Comparison of ENCODE assay signal across 24 mouse cellular contexts in the genomic region with DNA sequence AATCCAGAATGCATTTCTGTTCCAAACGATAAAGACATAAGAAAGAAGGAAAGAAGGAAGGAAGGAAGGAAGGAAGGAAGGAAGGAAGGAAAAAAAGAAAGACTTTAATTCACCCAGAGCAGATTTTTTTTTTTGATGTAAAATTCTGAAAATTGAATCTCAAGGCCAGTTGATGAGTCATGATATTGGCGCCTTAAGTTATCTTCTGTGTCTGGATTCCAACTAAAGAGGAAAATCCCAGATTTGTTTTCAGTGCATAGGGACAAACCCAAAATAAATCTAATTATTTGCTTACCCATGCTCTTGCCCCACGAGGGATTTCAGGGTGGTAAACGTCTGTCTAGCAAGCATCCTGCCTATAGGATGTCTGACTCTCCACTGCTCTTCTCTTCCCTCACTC. TPM values are rescaled to one million over a fixed set of nuclear protein-coding genes. Genes with fewer than 3 reads are reported as not detected.
"Had no signal": no experiment of that assay in that cellular context is flagged by ENCODE, and none has a peak within 500 bp of the region (broad histone marks: within the 10 kb centered on the region; RNA-seq: fewer than 3 reads in every experiment).

No protein-coding gene starts in this region.

- H3K4me3 ChIP-seq: layer of hippocampus, adult 2 months; left cerebral cortex, adult 2 months; limb, embryonic 12.5 days; limb, embryonic 15.5 days; liver, embryonic 13.5 days; neural tube, embryonic 12.5 days; neural tube, embryonic 15.5 days; stomach, embryonic 15.5 days had no signal

- H3K27ac ChIP-seq: kidney, postnatal 0 days; layer of hippocampus, adult 2 months; left cerebral cortex, adult 2 months; limb, embryonic 12.5 days; limb, embryonic 15.5 days; liver, embryonic 13.5 days; neural tube, embryonic 12.5 days; neural tube, embryonic 15.5 days; stomach, embryonic 15.5 days had no signal

- DNase-seq: kidney, postnatal 25 days; layer of hippocampus, adult 9-11 months; layer of hippocampus, postnatal 36 days; left cerebral cortex, postnatal 4 days; liver, embryonic 13.5 days; lung, adult 2 months; lung, postnatal 14 days; lung, postnatal 4 days; midbrain, embryonic 14.5 days; right cerebral cortex, adult 18-20 months; right cerebral cortex, postnatal 14 days; right cerebral cortex, postnatal 4 days; spleen, adult 18-20 months; thymus, adult 18-20 months; thymus, postnatal 36 days had no signal

RNA-seq across cellular contexts. Expression of gene Igfbp7, which starts 46.8 kb away (rescaled TPM):
- total RNA-seq: megakaryocyte-erythroid progenitor cell, adult 5-6 weeks had no signal
